Mouse (Mus musculus) midbrain, embryonic 11.5 days (tissue): ENCODE data around the gene Ccl24. TPM values are rescaled to one million over a fixed set of nuclear protein-coding genes. Genes with fewer than 3 reads are reported as not detected.
"Not testable (repeated sequence)": the region's sequence is repeated elsewhere in the genome, so short reads cannot be mapped to it uniquely, and the experiment has no call there.

Source experiments
- ATAC-seq: fragments of 200-750 bp; cut with Nextera tagmentation; 2 replicates; pipeline ENCODE4 v1.8.0; 2017; ENCODE audit warnings: moderate TSS enrichment, moderate library complexity; ENCODE audit not compliant: low FRiP score
- DNase-seq: peaks from one replicate; pipeline ENCODE4 v3.0.0; 2015; ENCODE audit warnings: low spot score; ENCODE audit errors: missing footprints
- H3K27ac ChIP-seq: fragments of 300-500 bp; sonication (generic); 2 replicates; pipeline ENCODE4 v1.5.1; 2014; ENCODE audit warnings: low read depth, low read length
- H3K27me3 ChIP-seq: fragments of 300-500 bp; sonication (generic); 2 replicates; pipeline ENCODE4 v1.6.1; 2014; ENCODE audit warnings: mild to moderate bottlenecking, low read length, moderate library complexity, mixed read lengths; ENCODE audit not compliant: control insufficient read depth, insufficient read depth
- H3K36me3 ChIP-seq: fragments of 300-500 bp; sonication (generic); 2 replicates; pipeline ENCODE4 v1.6.1; 2014; ENCODE audit warnings: mild to moderate bottlenecking, low read length, moderate library complexity, mixed read lengths; ENCODE audit not compliant: control insufficient read depth, insufficient read depth
- H3K4me1 ChIP-seq: fragments of 300-500 bp; sonication (generic); 2 replicates; pipeline ENCODE4 v1.6.1; 2014; ENCODE audit warnings: low read length; ENCODE audit not compliant: control insufficient read depth, insufficient read depth
- H3K4me2 ChIP-seq: fragments of 300-500 bp; sonication (generic); 2 replicates; pipeline ENCODE4 v1.6.1; 2014; ENCODE audit warnings: mild to moderate bottlenecking, moderate library complexity
- H3K4me3 ChIP-seq: fragments of 300-500 bp; sonication (generic); 2 replicates; pipeline ENCODE4 v1.5.1; 2014; ENCODE audit warnings: low read depth, low read length
- H3K9ac ChIP-seq: fragments of 300-500 bp; sonication (generic); 2 replicates; pipeline ENCODE4 v1.6.1; 2014; ENCODE audit warnings: low read length
- H3K9me3 ChIP-seq: fragments of 300-500 bp; sonication (generic); 2 replicates; pipeline ENCODE4 v1.6.1; 2016; ENCODE audit warnings: low read length; ENCODE audit not compliant: control insufficient read depth
- WGBS: fragments of 180-500 bp; shearing (Covaris S2); extraction: QIAGEN DNeasy Blood & Tissue Kit; methylation state at CpG from one replicate; pipeline ENCODE4 v1.1.7; 2014; 5-methylcytosine and 5-hydroxymethylcytosine counted together
- polyA plus RNA-seq: library from polyadenylated mRNA; unstranded; fragments of >200 nt; fragmentation: Nextera tagmentation; extraction: Ambion mirVana; gene quantifications from 2 replicates; pipeline ENCODE4 v1.2.1, GENCODE M21; 2014

Gene Ccl24
- polyA plus RNA-seq, result 3.3 and 3.5 TPM in 2 replicates

- H3K9me3 ChIP-seq, result no peaks in the 10 kb centered on the region
- no peak for DNase-seq
- 94% methylated on average over 6 of the region's 6 CpGs for WGBS
- no peaks in the 10 kb centered on the region for H3K4me1 ChIP-seq
- H3K4me3 ChIP-seq, result no peak within 1 kb of the TSS
- no peaks in the 10 kb centered on the region for H3K27me3 ChIP-seq
- no peak within 1 kb of the TSS for H3K27ac ChIP-seq
- H3K9ac ChIP-seq, result no peak within 1 kb of the TSS
- H3K4me2 ChIP-seq, result no peak within 1 kb of the TSS
- ATAC-seq, result no peak
- no peaks in the 10 kb centered on the region for H3K36me3 ChIP-seq
Measured at GRCm38 (mm10) chr5:135573006-135573405, at the start of gene Ccl24. TSS of gene Ccl24 (minus strand) at chr5:135573049.

GRCm38 (mm10) chr5:135621725-135622124 is 48.9 kb upstream of the Ccl24 start:
- no peaks in the 10 kb centered on the region for H3K36me3 ChIP-seq
- no peaks in the 10 kb centered on the region for H3K27me3 ChIP-seq
- H3K4me3 ChIP-seq, result no peak overlapping the region
- H3K9ac ChIP-seq, result no peak overlapping the region
- H3K4me1 ChIP-seq, result no peaks in the 10 kb centered on the region
- H3K27ac ChIP-seq, result no peak overlapping the region
- no peak overlapping the region for H3K4me2 ChIP-seq
- 83% methylated on average over 10 of the region's 10 CpGs for WGBS
- DNase-seq, result no peak
- ATAC-seq, result no peak
- no peaks in the 10 kb centered on the region for H3K9me3 ChIP-seq

GRCm38 (mm10) chr5:135620526-135620925 is 47.7 kb upstream of the Ccl24 start:
- Histone ChIP-seq H3K27me3 (no peaks in the 10 kb centered on the region), H3K4me1 (no peaks in the 10 kb centered on the region), H3K4me3 (no peak overlapping the region), H3K27ac (no peak overlapping the region), H3K9ac (no peak overlapping the region), H3K4me2 (no peak overlapping the region), H3K9me3 (no peaks in the 10 kb centered on the region), H3K36me3 (no peaks in the 10 kb centered on the region)
- peak; percentile 61 for DNase-seq
- ATAC-seq, result no peak
- 90% methylated on average over 9 of the region's 9 CpGs for WGBS

- H3K36me3 ChIP-seq, DNase-seq, ATAC-seq, H3K9me3 ChIP-seq, H3K4me2 ChIP-seq, H3K27ac ChIP-seq, H3K27me3 ChIP-seq, H3K9ac ChIP-seq, H3K4me3 ChIP-seq, H3K4me1 ChIP-seq: not testable (repeated sequence)
- WGBS, result 85% methylated on average over 10 of the region's 10 CpGs
Measured at GRCm38 (mm10) chr5:135619741-135620140, 46.9 kb upstream of the Ccl24 start.

GRCm38 (mm10) chr5:135609794-135610193 is 36.9 kb upstream of the Ccl24 start:
- H3K4me3 ChIP-seq, result no peak overlapping the region
- no peak overlapping the region for H3K27ac ChIP-seq
- no peak overlapping the region for H3K9ac ChIP-seq
- no peaks in the 10 kb centered on the region for H3K27me3 ChIP-seq
- DNase-seq, result no peak
- H3K9me3 ChIP-seq, result 0 out of 2 replicates have a peak, but pooled peaks cover 3% of the 10 kb centered on the region
- H3K4me1 ChIP-seq, result no peaks in the 10 kb centered on the region
- 76% methylated on average over 4 of the region's 4 CpGs for WGBS
- H3K36me3 ChIP-seq, result no peaks in the 10 kb centered on the region
- H3K4me2 ChIP-seq, result no peak overlapping the region
- ATAC-seq, result no peak

- Histone ChIP-seq H3K9ac (no peak overlapping the region), H3K4me3 (no peak overlapping the region), H3K9me3 (peaks cover 8% of the 10 kb centered on the region), H3K4me2 (no peak overlapping the region), H3K36me3 (no peaks in the 10 kb centered on the region), H3K4me1 (no peaks in the 10 kb centered on the region), H3K27ac (no peak overlapping the region), H3K27me3 (no peaks in the 10 kb centered on the region)
- 47% methylated on average over 1 of the region's 1 CpGs for WGBS
- DNase-seq, result no peak
- ATAC-seq, result no peak
Measured at GRCm38 (mm10) chr5:135607581-135607980, 34.7 kb upstream of the Ccl24 start.

- not testable (repeated sequence) for H3K27me3 ChIP-seq, ATAC-seq, H3K27ac ChIP-seq, H3K36me3 ChIP-seq, H3K4me1 ChIP-seq, H3K9ac ChIP-seq, H3K9me3 ChIP-seq, H3K4me2 ChIP-seq, DNase-seq, H3K4me3 ChIP-seq
- no CpG with 5 or more reads among the region's 1 CpGs for WGBS
Measured at GRCm38 (mm10) chr5:135606717-135607116, 33.9 kb upstream of the Ccl24 start.

- not testable (repeated sequence) for H3K9ac ChIP-seq, H3K4me1 ChIP-seq, DNase-seq, H3K9me3 ChIP-seq, ATAC-seq, H3K27me3 ChIP-seq, H3K36me3 ChIP-seq, H3K27ac ChIP-seq, H3K4me3 ChIP-seq, H3K4me2 ChIP-seq
- no CpG with 5 or more reads among the region's 1 CpGs for WGBS
Measured at GRCm38 (mm10) chr5:135604643-135605042, 31.8 kb upstream of the Ccl24 start.

- H3K27ac ChIP-seq, result no peak overlapping the region
- no peak for DNase-seq
- no peak overlapping the region for H3K4me2 ChIP-seq
- 75% methylated on average over 12 of the region's 12 CpGs for WGBS
- H3K4me1 ChIP-seq, result no peaks in the 10 kb centered on the region
- no peaks in the 10 kb centered on the region for H3K27me3 ChIP-seq
- no peak overlapping the region for H3K4me3 ChIP-seq
- peaks cover 3% of the 10 kb centered on the region; the same call in 1 of the 2 replicates for H3K9me3 ChIP-seq
- no peak for ATAC-seq
- H3K36me3 ChIP-seq, result no peaks in the 10 kb centered on the region
- no peak overlapping the region for H3K9ac ChIP-seq
Measured at GRCm38 (mm10) chr5:135589996-135590784, 17.3 kb upstream of the Ccl24 start.
